Mouse (Mus musculus) CD4-positive, CD25-positive, alpha-beta regulatory T cell, adult 2 months (primary cell): ENCODE data around the gene Marco.

Experiments used
- DNase-seq: peaks from one replicate; pipeline ENCODE4 v3.0.0-alpha.2; 2012; ENCODE audit warnings: low read depth, low spot score

The Marco gene

GRCm38 (mm10) chr1:120441587-120441986 is 63.2 kb downstream of the Marco start:
- no peak for DNase-seq

GRCm38 (mm10) chr1:120435591-120435990 is 69.2 kb downstream of the Marco start:
- no peak for DNase-seq

- DNase-seq, result no peak
Measured at GRCm38 (mm10) chr1:120430171-120430570, 74.7 kb downstream of the Marco start.

- no peak for DNase-seq
Measured at GRCm38 (mm10) chr1:120425587-120425986, 79.2 kb downstream of the Marco start.
